Mouse (Mus musculus): ENCODE measurements at regions not wholly inside any gene's neighbourhood (a gene's known extent, or its start where the extent isn't known, plus 50 kb on each side); places are given as distances from the start of the nearest gene placed in this dataset.
A peak's percentile ranks its signal among the peaks of the same experiment; 100 is the strongest.

DNA sequence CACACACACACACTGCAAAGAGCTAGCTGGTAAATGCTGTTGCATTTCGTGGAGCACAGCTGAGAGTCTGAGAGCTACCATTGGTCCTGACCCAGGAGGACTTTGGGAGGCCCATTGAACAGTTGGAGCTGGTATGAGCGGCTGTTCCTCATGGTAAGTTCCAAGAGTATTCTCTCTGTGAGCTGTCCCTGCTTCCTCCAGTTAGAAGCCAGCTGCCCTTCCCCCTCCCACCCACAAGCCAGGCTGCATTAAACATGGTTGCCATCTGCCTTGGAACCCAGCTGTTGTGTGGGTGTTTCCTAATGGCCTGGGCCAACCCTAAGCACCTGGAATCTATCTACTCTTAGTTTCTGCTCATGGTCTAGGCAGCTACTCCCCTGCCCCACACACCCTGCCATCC lies 174.4 kb downstream of the Cct6b start:
- DNase-seq (ENCODE audit: extremely low spot score, low read depth, low spot score): no peak

DNA sequence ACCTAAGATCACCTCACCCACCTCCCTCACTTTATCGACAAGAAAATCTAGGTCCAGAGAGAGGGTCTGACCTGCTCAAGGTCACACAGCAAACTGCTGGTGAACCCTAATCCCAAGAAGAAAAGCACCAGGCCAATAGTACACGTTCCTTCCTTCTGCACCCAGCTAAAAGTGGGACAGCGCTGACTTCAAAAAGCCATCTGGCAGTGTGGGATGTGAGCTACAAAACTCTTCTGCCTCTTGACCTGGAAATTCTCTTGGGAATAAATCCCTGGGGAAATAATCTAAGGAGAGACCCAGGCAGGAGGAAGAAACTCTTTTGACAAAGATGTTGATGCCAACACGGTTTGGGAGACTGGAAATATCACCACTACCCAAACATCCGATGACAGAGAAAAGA lies 175.4 kb downstream of the Cct6b start:
- no peak for DNase-seq (ENCODE audit: extremely low spot score, low read depth, low spot score)

DNA sequence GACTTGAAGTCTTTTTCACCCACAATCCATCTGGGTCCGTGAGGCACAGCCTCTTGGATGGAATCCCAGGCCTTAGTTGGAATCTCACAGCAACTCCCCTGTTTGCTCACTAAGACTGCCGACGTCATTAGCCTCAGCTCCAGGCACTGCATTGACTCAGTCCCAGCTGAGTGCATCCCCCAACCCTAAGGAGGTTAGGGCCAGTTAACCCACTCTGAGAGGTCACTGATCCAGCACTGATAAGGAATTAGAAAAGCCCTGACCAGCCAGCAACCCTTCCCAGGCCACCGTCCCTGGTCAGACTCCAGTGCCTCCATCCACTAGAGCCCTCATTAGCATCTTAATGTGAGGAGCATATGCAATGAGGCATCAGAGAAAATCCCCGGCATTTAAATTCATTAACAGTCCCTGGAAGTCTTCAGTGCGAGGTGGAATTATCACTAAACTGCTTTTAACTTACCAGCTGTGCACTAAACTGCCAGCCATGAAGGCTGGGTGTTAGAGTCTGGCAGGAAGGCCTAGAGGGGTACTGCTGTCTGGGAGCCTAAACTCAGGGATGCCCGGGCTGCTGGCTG lies 184.2 kb downstream of the Cct6b start:
- no peak for DNase-seq (ENCODE audit: extremely low spot score, low read depth, low spot score)

DNA sequence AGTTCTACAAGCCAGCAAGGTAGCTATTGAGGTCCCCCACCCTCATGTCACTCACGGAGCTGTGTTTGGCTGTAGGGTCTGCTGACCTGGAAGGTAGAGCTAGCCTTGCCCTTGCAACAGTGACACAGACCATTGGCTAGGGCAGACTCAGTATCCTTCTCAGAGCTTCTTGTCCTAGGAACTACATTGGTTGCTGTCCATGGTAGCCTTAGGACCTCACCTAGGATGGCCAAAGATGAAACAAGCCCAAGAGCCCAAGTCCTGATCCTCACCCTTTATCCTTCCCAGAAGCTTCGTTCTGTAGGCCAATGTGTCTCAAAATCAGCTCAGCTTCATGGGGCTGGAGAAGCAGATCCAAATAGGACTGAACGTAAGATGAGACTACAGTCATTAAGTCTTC lies 187.3 kb downstream of the Tmem132e start:
- DNase-seq (ENCODE audit: extremely low spot score, low read depth, low spot score): no peak

DNA sequence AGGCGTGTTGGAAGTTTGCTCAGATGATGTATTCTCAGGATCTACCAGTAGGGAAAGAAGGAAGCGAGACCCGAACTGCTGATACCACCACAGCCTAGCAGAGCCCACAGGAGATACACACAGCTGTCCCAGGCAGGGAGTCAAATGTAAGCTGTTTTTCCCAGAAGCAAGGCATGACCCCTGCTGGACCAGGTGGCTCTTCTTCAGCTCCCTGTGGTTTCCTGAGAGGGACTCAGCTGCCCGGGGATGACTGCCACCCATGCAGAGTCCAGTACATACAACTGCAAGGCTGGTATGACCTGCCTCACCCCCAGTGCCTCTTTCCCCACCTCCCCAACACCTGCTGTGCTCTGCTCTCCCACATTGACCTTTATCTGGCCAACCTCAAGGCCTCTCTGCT lies 184.4 kb downstream of the Tmem132e start:
- DNase-seq (ENCODE audit: extremely low spot score, low read depth, low spot score): no peak

DNA sequence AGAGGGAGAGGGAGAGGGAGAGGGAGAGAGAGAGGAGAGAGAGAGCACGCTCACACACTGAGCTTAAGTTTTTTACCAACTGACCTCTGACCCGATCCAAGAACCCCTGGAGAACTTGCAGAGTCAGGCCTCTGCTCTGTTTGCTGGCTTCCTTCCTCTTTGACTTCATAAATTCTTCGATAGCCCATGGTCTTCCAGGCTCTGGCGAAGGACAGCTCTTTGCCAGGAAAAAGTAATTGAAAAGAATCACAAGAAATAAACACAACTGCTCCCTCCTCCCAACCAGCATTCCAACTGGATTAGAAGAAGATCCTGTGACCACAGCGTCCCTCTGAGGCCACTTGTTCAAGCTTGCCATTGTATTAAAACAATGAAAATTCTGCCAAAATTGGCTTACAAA lies 182.8 kb downstream of the Tmem132e start:
- DNase-seq (ENCODE audit: extremely low spot score, low read depth, low spot score): no peak

DNA sequence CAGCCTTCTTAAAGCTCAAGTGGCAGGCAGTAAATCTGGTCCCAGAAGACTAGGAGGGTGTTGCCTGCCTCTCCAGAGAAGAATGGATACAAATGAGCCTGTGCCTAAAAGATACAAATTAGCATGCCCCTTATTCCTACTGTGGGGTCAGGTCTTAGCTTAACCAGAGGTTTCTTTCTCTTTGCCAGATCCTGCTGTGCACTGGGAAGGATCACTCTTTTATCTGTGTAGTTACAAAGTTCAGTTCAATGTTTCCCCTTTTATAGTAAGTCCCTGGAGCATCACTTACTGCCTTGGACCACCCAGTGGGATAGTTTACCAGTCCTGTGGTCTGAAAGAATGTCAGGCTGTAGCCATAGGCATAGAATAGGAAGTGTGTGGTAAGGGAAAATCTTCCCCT lies 181.1 kb downstream of the Tmem132e start:
- no peak for DNase-seq (ENCODE audit: extremely low spot score, low read depth, low spot score)

DNA sequence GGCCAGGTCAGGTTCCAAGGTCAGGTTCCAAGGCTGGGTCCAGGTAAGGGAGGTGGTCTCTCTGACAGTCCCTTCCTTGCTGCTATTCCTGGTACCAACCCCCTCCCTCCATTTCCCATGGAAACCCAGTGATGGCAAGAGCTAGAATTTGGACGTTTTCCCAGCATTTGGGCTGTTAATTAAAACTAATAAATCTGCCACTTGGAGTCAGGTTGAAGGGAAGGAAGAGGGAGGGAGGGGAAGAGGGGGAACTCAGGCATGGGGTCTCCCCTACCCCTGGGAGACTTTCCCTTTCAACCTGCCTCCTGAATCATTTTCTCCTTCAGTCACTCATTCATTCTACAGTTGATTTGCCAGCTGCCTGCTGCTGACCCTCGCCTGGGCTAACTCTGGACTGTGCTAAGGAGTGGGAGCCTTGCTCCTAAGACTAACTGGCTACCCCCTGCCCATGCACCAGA lies 179.5 kb downstream of the Tmem132e start:
- DNase-seq (ENCODE audit: extremely low spot score, low read depth, low spot score): no peak

DNA sequence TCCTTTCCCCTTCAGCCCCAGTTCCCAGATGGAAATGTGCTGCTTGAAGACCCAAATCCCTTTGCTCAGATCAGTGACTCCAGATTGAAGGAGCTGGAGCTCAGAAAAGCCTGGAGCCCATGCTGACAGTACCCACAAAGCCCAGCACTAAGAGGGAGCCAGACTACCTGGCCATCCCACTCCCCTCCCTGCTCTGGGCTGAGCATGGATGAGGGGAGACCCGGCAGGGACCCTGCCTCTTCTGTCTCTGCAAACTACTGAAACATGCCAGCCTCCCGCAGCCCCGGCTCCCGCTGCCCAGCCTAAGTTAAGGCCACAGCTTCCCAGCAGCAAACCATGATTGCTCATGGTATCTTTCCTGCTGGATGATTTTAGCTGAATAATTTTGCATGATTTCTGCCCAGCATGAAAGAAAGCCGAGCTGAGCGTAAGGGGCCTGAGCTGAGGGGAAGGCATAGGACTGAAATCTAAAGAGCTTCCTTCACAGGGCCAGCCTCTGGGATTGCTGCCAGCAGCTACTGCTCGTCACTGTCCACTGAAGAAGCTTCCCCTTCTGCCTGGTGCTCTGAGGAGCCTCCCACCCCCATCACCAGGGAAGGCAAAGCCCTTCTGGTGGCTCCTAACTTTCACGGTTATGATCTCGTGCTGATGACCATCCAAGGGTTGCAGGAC lies 178.4 kb downstream of the Tmem132e start:
- DNase-seq (ENCODE audit: extremely low spot score, low read depth, low spot score): no peak

DNA sequence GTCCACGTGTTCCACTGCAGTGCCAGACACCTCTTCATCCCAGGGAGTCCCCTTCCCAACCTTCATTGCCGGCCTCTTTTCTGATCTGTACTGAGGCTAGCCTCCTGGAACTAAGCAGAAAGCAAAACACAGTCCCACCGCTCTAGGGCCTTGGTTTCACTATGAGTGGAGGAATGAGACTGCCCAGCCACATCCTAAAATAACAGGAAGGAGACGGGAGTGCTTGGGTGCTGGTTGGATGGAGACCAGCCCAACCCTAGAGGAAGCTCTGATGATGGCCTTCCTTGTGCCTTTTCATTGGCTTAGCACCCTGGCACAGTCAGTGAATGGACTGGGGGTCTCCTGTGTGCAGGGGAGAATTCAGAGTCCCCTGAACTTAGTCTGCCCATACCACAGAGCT lies 177.4 kb downstream of the Tmem132e start:
- DNase-seq (ENCODE audit: extremely low spot score, low read depth, low spot score): no peak

DNA sequence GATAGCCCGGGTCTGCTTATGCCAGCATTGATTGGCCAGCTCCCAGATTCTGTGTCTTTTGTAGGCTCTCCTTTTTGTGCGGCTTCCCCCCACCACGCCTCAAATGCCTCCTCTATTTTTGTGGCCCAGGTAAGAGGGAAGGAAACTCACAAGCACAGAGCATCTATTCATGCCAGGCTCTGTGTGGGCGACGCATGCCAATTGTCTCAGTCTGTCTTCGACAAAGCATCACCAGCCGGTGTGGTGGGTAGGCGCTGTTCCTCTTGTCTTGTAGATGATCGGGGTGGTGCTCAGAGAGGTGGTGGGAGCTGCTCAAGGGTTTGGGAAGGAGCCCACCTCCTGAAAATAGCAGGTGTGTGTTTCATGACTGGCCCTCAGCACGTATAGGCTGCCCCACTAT lies 175.5 kb downstream of the Tmem132e start:
- DNase-seq (ENCODE audit: extremely low spot score, low read depth, low spot score): no peak

DNA sequence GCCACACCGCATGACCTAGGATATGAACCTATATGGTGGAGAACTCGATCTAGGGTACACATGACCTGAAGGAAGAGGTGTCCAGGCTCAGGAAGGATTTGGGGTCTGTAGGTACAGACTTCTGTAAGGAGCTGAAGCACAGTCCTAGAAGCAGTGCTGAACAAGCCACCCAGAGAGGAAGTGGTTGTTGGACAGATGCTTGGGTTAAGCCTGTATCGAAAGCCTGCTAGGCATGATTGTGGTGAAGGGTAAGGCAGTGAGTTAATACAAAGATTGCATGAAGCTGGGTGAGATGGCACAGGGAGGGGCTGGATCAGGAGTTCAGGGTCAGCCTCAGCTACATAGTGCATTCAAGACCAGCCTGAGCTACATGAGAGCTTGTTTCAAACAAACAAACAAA lies 153.3 kb downstream of the Tmem132e start:
- DNase-seq (ENCODE audit: extremely low spot score, low read depth, low spot score): no peak

DNA sequence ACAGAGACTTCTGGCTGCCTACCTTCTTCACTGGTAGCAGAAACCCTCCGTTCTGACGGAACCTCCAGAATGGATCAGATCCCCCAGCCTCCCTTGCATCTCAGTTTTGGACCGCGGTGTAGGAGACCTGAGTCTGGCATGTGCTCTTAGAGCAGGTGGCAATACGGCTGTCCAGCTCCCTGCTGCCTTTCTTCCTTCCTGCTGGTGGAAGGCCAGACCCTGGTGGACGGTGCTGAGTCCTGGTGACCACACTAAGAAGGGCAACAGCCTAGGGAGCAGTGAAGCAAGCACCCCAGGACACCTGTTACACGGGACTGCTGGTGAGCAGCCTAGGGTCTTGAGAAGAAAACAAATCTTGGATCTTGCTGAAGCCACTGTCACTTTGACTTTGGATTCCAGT lies 152.7 kb downstream of the Tmem132e start:
- no peak for DNase-seq (ENCODE audit: extremely low spot score, low read depth, low spot score)

DNA sequence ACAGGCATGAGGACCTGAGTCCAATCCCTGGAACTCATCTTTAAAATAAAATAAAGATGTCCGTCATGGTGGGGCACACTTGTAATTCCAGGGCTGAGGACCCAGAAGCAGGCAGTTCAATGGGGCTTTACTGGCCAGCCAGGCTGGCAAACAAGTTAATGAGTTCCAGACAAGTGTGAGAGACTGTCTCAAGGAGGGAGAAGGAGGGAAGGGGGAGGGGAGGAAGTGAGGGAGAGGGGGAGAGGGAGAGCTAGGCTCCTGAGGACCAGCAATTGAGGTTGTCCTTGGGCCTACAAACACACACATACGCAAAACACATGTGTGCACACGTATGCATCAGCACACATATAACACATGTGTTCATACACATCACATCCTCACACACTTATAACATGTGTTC lies 149.2 kb downstream of the Tmem132e start:
- peak; percentile 49 for DNase-seq (ENCODE audit: extremely low spot score, low read depth, low spot score)

DNA sequence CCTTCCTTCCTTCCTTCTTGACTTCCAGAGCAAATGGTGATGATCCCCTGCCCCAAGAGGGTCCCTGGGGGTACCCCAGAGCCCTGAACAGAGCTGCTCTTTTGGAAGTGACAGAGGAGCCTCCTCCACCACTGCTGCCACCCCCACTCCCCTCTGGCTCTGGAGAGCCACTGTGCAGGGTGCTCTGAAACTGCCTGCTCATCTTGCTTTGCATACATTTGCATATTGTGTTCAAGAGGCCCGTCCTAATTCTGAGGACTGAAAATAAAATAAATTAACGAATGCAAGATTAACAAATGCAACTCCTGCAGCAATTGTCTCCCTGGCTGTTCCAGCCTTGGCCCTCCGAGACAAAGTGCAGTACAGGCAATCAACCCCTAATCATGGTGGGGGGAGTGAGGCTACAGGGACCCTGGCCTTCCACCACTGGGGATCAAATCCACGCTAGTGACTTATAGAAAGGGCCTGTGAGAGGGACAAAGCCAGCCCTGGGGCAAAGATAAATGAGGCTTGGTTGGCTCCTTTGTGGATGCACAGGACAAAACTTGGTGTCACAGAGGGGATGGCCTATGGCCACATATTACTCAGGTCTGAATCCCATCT lies 134.6 kb downstream of the Tmem132e start:
- DNase-seq (ENCODE audit: extremely low spot score, low read depth, low spot score): no peak

DNA sequence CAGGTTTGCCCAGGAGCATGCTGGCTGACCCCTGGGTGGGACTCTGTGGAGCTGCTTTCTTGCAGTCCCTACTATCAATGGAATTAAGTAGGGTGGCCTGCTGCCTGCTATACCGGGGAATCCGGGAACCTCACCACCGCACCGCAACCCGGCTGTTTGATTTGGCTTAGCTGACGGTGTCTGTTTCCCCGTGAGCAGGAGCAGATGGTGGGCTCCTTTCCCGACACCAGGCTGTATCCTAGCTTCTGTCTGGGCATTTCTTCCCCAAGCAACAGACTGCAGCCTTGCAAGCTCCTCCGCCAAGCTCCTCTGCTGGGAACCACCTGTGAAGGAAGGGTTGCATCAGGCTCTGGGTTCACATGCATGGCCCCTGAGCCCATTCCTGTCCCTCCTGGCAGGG lies 132.7 kb downstream of the Tmem132e start:
- DNase-seq (ENCODE audit: extremely low spot score, low read depth, low spot score): no peak

DNA sequence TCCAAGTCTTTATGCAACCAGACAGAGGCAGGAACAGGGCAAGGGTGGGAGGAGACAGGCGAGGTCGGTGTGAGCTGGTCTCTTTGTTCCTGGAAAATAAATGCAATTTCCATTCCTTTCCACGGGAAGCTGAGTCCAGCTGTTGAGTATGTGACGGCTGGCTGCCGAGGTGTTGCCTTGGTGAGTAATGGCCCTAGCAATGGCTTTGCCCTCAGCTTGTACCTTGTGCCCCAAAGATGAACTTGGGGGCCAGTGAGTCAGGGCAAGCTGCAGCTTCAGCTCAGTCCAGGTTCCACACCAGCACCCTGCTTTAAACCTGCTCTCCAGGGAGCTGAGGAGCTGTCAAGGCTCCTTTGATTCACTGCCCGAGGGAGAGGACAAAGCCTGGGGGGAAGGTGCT lies 130.0 kb downstream of the Tmem132e start:
- no peak for DNase-seq (ENCODE audit: extremely low spot score, low read depth, low spot score)

DNA sequence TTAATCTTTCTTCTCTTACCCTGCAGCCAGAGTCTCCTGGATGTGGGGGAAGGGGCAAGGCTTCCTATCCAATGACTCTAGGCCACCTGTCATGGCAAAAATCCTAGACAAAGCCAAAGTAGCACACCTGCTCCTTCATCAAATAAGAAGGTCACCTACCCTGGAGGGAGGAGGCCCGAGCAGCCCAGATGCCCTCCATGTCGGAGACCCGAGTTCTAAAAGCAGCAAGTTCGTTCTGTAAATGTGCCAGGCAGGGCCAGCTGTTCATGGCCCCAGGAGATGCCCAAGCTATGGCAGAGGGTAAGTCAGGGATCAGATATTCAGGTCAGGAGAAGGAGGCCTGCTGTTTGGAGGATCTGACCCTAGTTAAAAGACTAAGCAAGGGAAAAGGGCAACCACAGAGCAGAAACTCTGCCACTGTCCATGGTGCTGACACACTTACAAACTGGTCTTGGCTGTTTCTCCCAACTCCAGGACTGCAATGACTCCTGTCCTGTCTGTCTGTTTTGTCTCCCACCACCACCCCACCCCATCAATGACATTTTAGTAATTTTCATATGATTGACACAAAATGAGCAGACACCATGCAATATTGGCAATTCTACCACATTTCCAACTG lies 125.9 kb downstream of the Tmem132e start:
- peak; percentile 68 for DNase-seq (ENCODE audit: extremely low spot score, low read depth, low spot score)

DNA sequence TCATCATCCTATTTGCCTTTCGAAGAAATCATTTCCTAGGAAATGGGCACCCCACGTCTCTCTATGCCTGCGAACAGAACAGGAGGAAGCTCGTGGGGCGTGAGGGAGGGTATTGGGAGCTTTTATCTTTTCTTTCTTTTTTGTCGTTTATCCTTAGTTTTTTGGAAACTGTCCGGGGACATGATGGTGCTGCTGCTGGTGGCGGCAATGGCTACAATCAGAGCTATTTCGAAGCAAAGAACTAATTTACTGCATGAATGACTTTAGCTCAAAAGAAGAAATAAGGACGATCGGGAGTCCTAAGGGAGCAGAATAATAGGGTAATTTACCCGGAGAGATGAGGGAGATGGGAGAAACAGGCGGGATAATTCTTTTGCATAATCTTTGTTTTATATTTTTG lies 119.9 kb downstream of the Tmem132e start:
- no peak for DNase-seq (ENCODE audit: extremely low spot score, low read depth, low spot score)
